In genomic region chr13:83531968-83532591, GRCm38 (mm10) we compare ENCODE assay signal across 9 mouse cellular contexts. TPM values are rescaled to one million over a fixed set of nuclear protein-coding genes. Genes with fewer than 3 reads are reported as not detected.
A peak's percentile ranks its signal among the peaks of the same experiment; 100 is the strongest.
DNase-seq lines count a peak whose midpoint lies in the region; ATAC-seq lines count a peak whose summit lies in the region.
"Had no signal": no experiment of that assay in that cellular context is flagged by ENCODE, and none has a peak within 500 bp of the region (broad histone marks: within the 10 kb centered on the region; RNA-seq: fewer than 3 reads in every experiment).

No protein-coding gene starts in this region.

- no peaks in the 10 kb centered on the region for H3K36me3 ChIP-seq in limb, embryonic 12.5 days
- H3K36me3 ChIP-seq in limb, embryonic 10.5 days = no peaks in the 10 kb centered on the region
- no peaks in the 10 kb centered on the region for H3K36me3 ChIP-seq in heart, embryonic 13.5 days
- H3K36me3 ChIP-seq in splenic B cell, adult 2 months (ENCODE audit: control insufficient read depth, insufficient read depth, low read length, poor library complexity, severe bottlenecking) = 0 out of 2 replicates have a peak, but pooled peaks cover 2% of the 10 kb centered on the region
- H3K36me3 ChIP-seq in hindbrain, embryonic 14.5 days (replicated peaks; ENCODE audit: control insufficient read depth, insufficient read depth) = no peaks in the 10 kb centered on the region
- H3K36me3 ChIP-seq: liver, embryonic 15.5 days had no signal

- no peaks in the 10 kb centered on the region; the same call in 1 of the 2 replicates for H3K4me1 ChIP-seq in limb, embryonic 12.5 days (replicated peaks)
- no peaks in the 10 kb centered on the region for H3K4me1 ChIP-seq in limb, embryonic 10.5 days
- H3K4me1 ChIP-seq in heart, embryonic 13.5 days = peaks cover 42% of the 10 kb centered on the region
- no peaks in the 10 kb centered on the region for H3K4me1 ChIP-seq in hindbrain, embryonic 14.5 days (replicated peaks; ENCODE audit: control insufficient read depth, insufficient read depth, low read length)

- DNase-seq in limb, embryonic 10.5 days (ENCODE audit: low spot score) = no peak
- DNase-seq in liver = peak; percentile 24
- peak; percentile 44 for DNase-seq in splenic B cell, adult 2 months (ENCODE audit: low read depth, low spot score)
- DNase-seq in hindbrain, embryonic 14.5 days (ENCODE audit: low spot score) = no peak
- no peak for DNase-seq in neural tube, embryonic 10.5 days (ENCODE audit: extremely low spot score, low spot score)

- H3K9ac ChIP-seq in limb, embryonic 12.5 days (replicated peaks) = no peak overlapping the region
- peak overlapping the region; percentile 62 for H3K9ac ChIP-seq in heart, embryonic 13.5 days
- H3K9ac ChIP-seq in hindbrain, embryonic 14.5 days = no peak overlapping the region
- H3K9ac ChIP-seq: liver, embryonic 15.5 days had no signal

- H3K4me3 ChIP-seq in limb, embryonic 12.5 days (replicated peaks) = no peak overlapping the region
- no peak overlapping the region for H3K4me3 ChIP-seq in limb, embryonic 10.5 days
- peak overlapping the region; percentile 23; the same call in 1 of the 2 replicates for H3K4me3 ChIP-seq in heart, embryonic 13.5 days
- no peak overlapping the region for H3K4me3 ChIP-seq in hindbrain, embryonic 14.5 days (replicated peaks; ENCODE audit: low read length)
- H3K4me3 ChIP-seq: liver, embryonic 15.5 days had no signal

- 53% methylated on average over 8 of the region's 8 CpGs for WGBS in limb, embryonic 12.5 days
- 60% methylated on average over 8 of the region's 8 CpGs for WGBS in limb, embryonic 10.5 days
- 28% methylated on average over 8 of the region's 8 CpGs for WGBS in heart, embryonic 13.5 days
- WGBS in hindbrain, embryonic 14.5 days = 58% methylated on average over 8 of the region's 8 CpGs

- no peaks in the 10 kb centered on the region for H3K27me3 ChIP-seq in limb, embryonic 12.5 days
- no peaks in the 10 kb centered on the region for H3K27me3 ChIP-seq in limb, embryonic 10.5 days (ENCODE audit: low read depth, poor library complexity, severe bottlenecking)
- no peaks in the 10 kb centered on the region for H3K27me3 ChIP-seq in heart, embryonic 13.5 days (replicated peaks)
- H3K27me3 ChIP-seq in splenic B cell, adult 2 months (ENCODE audit: control insufficient read depth, insufficient read depth, low read length, poor library complexity, severe bottlenecking) = no peaks in the 10 kb centered on the region
- no peaks in the 10 kb centered on the region for H3K27me3 ChIP-seq in hindbrain, embryonic 14.5 days (ENCODE audit: control insufficient read depth, insufficient read depth, low read length)
- H3K27me3 ChIP-seq: liver, embryonic 15.5 days had no signal

- no peak for ATAC-seq in limb, embryonic 12.5 days (ENCODE audit: insufficient number of reproducible peaks, insufficient read depth, low FRiP score, low TSS enrichment, low read depth)
- peak; percentile 79 for ATAC-seq in common myeloid progenitor, adult 5-6 weeks (replicated peaks; ENCODE audit: low read depth, poor library complexity, severe bottlenecking)
- ATAC-seq in heart, embryonic 13.5 days (ENCODE audit: extremely low read depth, insufficient number of reproducible peaks, low FRiP score, low TSS enrichment) = no peak
- ATAC-seq in hindbrain, embryonic 14.5 days (ENCODE audit: low FRiP score) = no peak

- peak overlapping the region; percentile 14; the same call in 1 of the 2 replicates for H3K27ac ChIP-seq in limb, embryonic 12.5 days
- no peak overlapping the region for H3K27ac ChIP-seq in limb, embryonic 10.5 days
- H3K27ac ChIP-seq in heart, embryonic 13.5 days (replicated peaks) = peak overlapping the region; percentile 80
- H3K27ac ChIP-seq in hindbrain, embryonic 14.5 days = no peak overlapping the region
- H3K27ac ChIP-seq: liver, embryonic 15.5 days had no signal

- no peak overlapping the region for H3K4me2 ChIP-seq in limb, embryonic 12.5 days
- peak overlapping the region; percentile 57 for H3K4me2 ChIP-seq in heart, embryonic 13.5 days
- no peak overlapping the region for H3K4me2 ChIP-seq in hindbrain, embryonic 14.5 days (replicated peaks)
- H3K4me2 ChIP-seq: liver, embryonic 15.5 days had no signal

- no peaks in the 10 kb centered on the region for H3K9me3 ChIP-seq in limb, embryonic 12.5 days
- H3K9me3 ChIP-seq in limb, embryonic 10.5 days (replicated peaks) = no peaks in the 10 kb centered on the region
- H3K9me3 ChIP-seq in heart, embryonic 13.5 days = no peaks in the 10 kb centered on the region
- H3K9me3 ChIP-seq in hindbrain, embryonic 14.5 days (ENCODE audit: control insufficient read depth, low read length) = no peaks in the 10 kb centered on the region
- H3K9me3 ChIP-seq: liver, embryonic 15.5 days had no signal

RNA-seq across cellular contexts. Expression of gene Mef2c, which starts 28.2 kb away (rescaled TPM):
- 62.4 and 64.0 TPM in 2 replicates for polyA plus RNA-seq in limb, embryonic 12.5 days (2016; fragmentation: Nextera tagmentation; extraction: Ambion mirVana)
- 13.2 and 17.5 TPM in 2 replicates for polyA plus RNA-seq in limb, embryonic 10.5 days (2016; fragmentation: Nextera tagmentation; extraction: Ambion mirVana)
- total RNA-seq in common myeloid progenitor, adult 5-6 weeks (2017) = 339 and 380 TPM in 2 replicates
- polyA plus RNA-seq in heart, embryonic 13.5 days (2015; fragmentation: Nextera tagmentation; extraction: Ambion mirVana) = 86.9 and 87.4 TPM in 2 replicates
- 30.7 and 32.8 TPM in 2 replicates for polyA plus RNA-seq in hindbrain, embryonic 14.5 days (2014; fragmentation: Nextera tagmentation; extraction: Ambion mirVana)

Comparison
In these comparisons a context has a peak if more than half of its experiments do, and no peak if none do; other contexts are left out.
1. H3K27ac ChIP-seq: peak in limb, embryonic 12.5 days (single experiment) and heart, embryonic 13.5 days (single experiment); none in limb, embryonic 10.5 days (single experiment) and hindbrain, embryonic 14.5 days (single experiment).
2. DNase-seq: peak in liver (single experiment) and splenic B cell, adult 2 months (single experiment); none in limb, embryonic 10.5 days (single experiment), hindbrain, embryonic 14.5 days (single experiment) and neural tube, embryonic 10.5 days (single experiment).